Mouse (Mus musculus): Measurements from ENCODE around the gene Sorbs1. TPM values are rescaled to one million over a fixed set of nuclear protein-coding genes. Genes with fewer than 3 reads are reported as not detected.

Sorbs1 gene
- polyA plus RNA-seq, 2 experiments, result 11.3 to 31.0 TPM

GRCm38 (mm10) chr19:40366163-40366941 lies 147.2 kb downstream of the Sorbs1 start:
- Histone ChIP-seq H3K9ac (replicated peaks) (no peak overlapping the region), H3K9me3 (ENCODE audit: control insufficient read depth, low read length) (no peaks in the 10 kb centered on the region), H3K27ac (no peak overlapping the region), H3K27me3 (ENCODE audit: control insufficient read depth, insufficient read depth, low read length) (no peaks in the 10 kb centered on the region), H3K4me1 (replicated peaks; ENCODE audit: control insufficient read depth in 2 of 2, insufficient read depth in 2 of 2, low read length in 1 of 2) (peaks cover 0 to 7% of the 10 kb centered on the region in 2 experiments; a peak in 1 of 4 replicates), H3K4me2 (ENCODE audit: low read depth) (no peak overlapping the region), H3K4me3 (ENCODE audit: insufficient read depth in 1 of 2, low read depth in 2 of 2, low read length in 2 of 2) (no peak overlapping the region), H3K36me3 (replicated peaks; ENCODE audit: control insufficient read depth, insufficient read depth, low read depth) (peaks cover 8% of the 10 kb centered on the region)
- ATAC-seq (ENCODE audit: insufficient read depth) (no peak), DNase-seq (ENCODE audit: low read depth in 3 of 3, low spot score in 3 of 3) (no peak)
- WGBS (ENCODE audit: insufficient replicate concordance), result 34% methylated on average over 11 of the region's 11 CpGs
- TF ChIP-seq CTCF (IDR thresholded peaks at IDR 0.05; ENCODE audit: low read depth), result no peak
- TF ChIP-seq EP300 (IDR thresholded peaks at IDR 0.05; ENCODE audit: low read depth), result no peak

GRCm38 (mm10) chr19:40365137-40365536 lies 148.4 kb downstream of the Sorbs1 start:
- Histone ChIP-seq H3K4me3 (ENCODE audit: insufficient read depth in 1 of 2, low read depth in 2 of 2, low read length in 2 of 2) (no peak overlapping the region), H3K4me2 (ENCODE audit: low read depth) (no peak overlapping the region), H3K9me3 (ENCODE audit: control insufficient read depth, low read length) (no peaks in the 10 kb centered on the region), H3K9ac (replicated peaks) (no peak overlapping the region), H3K36me3 (replicated peaks; ENCODE audit: control insufficient read depth, insufficient read depth, low read depth) (peaks cover 8% of the 10 kb centered on the region), H3K4me1 (replicated peaks; ENCODE audit: control insufficient read depth in 2 of 2, insufficient read depth in 2 of 2, low read length in 1 of 2) (peaks cover 0 to 4% of the 10 kb centered on the region in 2 experiments; a peak in 1 of 4 replicates), H3K27me3 (ENCODE audit: control insufficient read depth, insufficient read depth, low read length) (no peaks in the 10 kb centered on the region), H3K27ac (no peak overlapping the region)
- TF ChIP-seq CTCF (IDR thresholded peaks at IDR 0.05; ENCODE audit: low read depth) (no peak), EP300 (IDR thresholded peaks at IDR 0.05; ENCODE audit: low read depth) (no peak)
- WGBS (ENCODE audit: insufficient replicate concordance), result 88% methylated on average over 5 of the region's 5 CpGs
- ATAC-seq (ENCODE audit: insufficient read depth) (no peak), DNase-seq (ENCODE audit: low read depth in 3 of 3, low spot score in 3 of 3) (no peak)

- no peak for ATAC-seq (ENCODE audit: insufficient read depth)
- Histone ChIP-seq H3K4me3 (ENCODE audit: insufficient read depth in 1 of 2, low read depth in 2 of 2, low read length in 2 of 2) (no peak overlapping the region), H3K4me1 (replicated peaks; ENCODE audit: control insufficient read depth in 2 of 2, insufficient read depth in 2 of 2, low read length in 1 of 2) (peaks cover 0 to 4% of the 10 kb centered on the region in 2 experiments; a peak in 1 of 4 replicates), H3K27me3 (ENCODE audit: control insufficient read depth, insufficient read depth, low read length) (no peaks in the 10 kb centered on the region), H3K4me2 (ENCODE audit: low read depth) (no peak overlapping the region), H3K36me3 (replicated peaks; ENCODE audit: control insufficient read depth, insufficient read depth, low read depth) (peaks cover 8% of the 10 kb centered on the region), H3K9ac (replicated peaks) (no peak overlapping the region), H3K9me3 (ENCODE audit: control insufficient read depth, low read length) (no peaks in the 10 kb centered on the region), H3K27ac (no peak overlapping the region)
- 88% methylated on average over 5 of the region's 5 CpGs for WGBS (ENCODE audit: insufficient replicate concordance)
- TF ChIP-seq EP300 (IDR thresholded peaks at IDR 0.05; ENCODE audit: low read depth) (no peak), CTCF (IDR thresholded peaks at IDR 0.05; ENCODE audit: low read depth) (peak; percentile 76)
- no peak for DNase-seq (ENCODE audit: low read depth in 3 of 3, low spot score in 3 of 3)
Observed at GRCm38 (mm10) chr19:40363447-40363846, 150.1 kb downstream of the Sorbs1 start.

- H3K4me1 ChIP-seq (replicated peaks; ENCODE audit: control insufficient read depth in 2 of 2, insufficient read depth in 2 of 2, low read length in 1 of 2), result peaks cover 0 to 4% of the 10 kb centered on the region in 2 experiments; a peak in 1 of 4 replicates
- 82% methylated on average over 12 of the region's 12 CpGs for WGBS (ENCODE audit: insufficient replicate concordance)
- TF ChIP-seq EP300 (IDR thresholded peaks at IDR 0.05; ENCODE audit: low read depth), result no peak
- no peak for TF ChIP-seq CTCF (IDR thresholded peaks at IDR 0.05; ENCODE audit: low read depth)
- H3K4me3 ChIP-seq (ENCODE audit: insufficient read depth in 1 of 2, low read depth in 2 of 2, low read length in 2 of 2), result no peak overlapping the region
- H3K27ac ChIP-seq, result no peak overlapping the region
- no peak for DNase-seq (ENCODE audit: low read depth in 3 of 3, low spot score in 3 of 3)
- H3K4me2 ChIP-seq (ENCODE audit: low read depth), result no peak overlapping the region
- H3K27me3 ChIP-seq (ENCODE audit: control insufficient read depth, insufficient read depth, low read length), result no peaks in the 10 kb centered on the region
- peaks cover 8% of the 10 kb centered on the region for H3K36me3 ChIP-seq (replicated peaks; ENCODE audit: control insufficient read depth, insufficient read depth, low read depth)
- no peak for ATAC-seq (ENCODE audit: insufficient read depth)
- no peaks in the 10 kb centered on the region for H3K9me3 ChIP-seq (ENCODE audit: control insufficient read depth, low read length)
- no peak overlapping the region for H3K9ac ChIP-seq (replicated peaks)
Observed at GRCm38 (mm10) chr19:40362203-40362865, 151.2 kb downstream of the Sorbs1 start.

GRCm38 (mm10) chr19:40359712-40360394 lies 153.7 kb downstream of the Sorbs1 start:
- Histone ChIP-seq H3K27me3 (ENCODE audit: control insufficient read depth, insufficient read depth, low read length) (no peaks in the 10 kb centered on the region), H3K4me3 (ENCODE audit: insufficient read depth in 1 of 2, low read depth in 2 of 2, low read length in 2 of 2) (no peak overlapping the region), H3K9me3 (ENCODE audit: control insufficient read depth, low read length) (no peaks in the 10 kb centered on the region), H3K9ac (replicated peaks) (no peak overlapping the region), H3K27ac (no peak overlapping the region), H3K4me1 (replicated peaks; ENCODE audit: control insufficient read depth in 2 of 2, insufficient read depth in 2 of 2, low read length in 1 of 2) (no peaks in the 10 kb centered on the region), H3K36me3 (replicated peaks; ENCODE audit: control insufficient read depth, insufficient read depth, low read depth) (peaks cover 8% of the 10 kb centered on the region), H3K4me2 (ENCODE audit: low read depth) (no peak overlapping the region)
- DNase-seq (ENCODE audit: low read depth in 3 of 3, low spot score in 3 of 3) (no peak), ATAC-seq (ENCODE audit: insufficient read depth) (no peak)
- TF ChIP-seq EP300 (IDR thresholded peaks at IDR 0.05; ENCODE audit: low read depth) (no peak), CTCF (IDR thresholded peaks at IDR 0.05; ENCODE audit: low read depth) (no peak)
- WGBS (ENCODE audit: insufficient replicate concordance), result 75% methylated on average over 5 of the region's 5 CpGs

Measured in liver, embryonic 14.5 days (tissue).